Mouse (Mus musculus) adrenal gland, postnatal 14 days (tissue): ENCODE data around the gene Psap. TPM values are rescaled to one million over a fixed set of nuclear protein-coding genes. Genes with fewer than 3 reads are reported as not detected.

Source experiments
- DNase-seq: peaks from one replicate; pipeline ENCODE4 v3.0.0; 2021; ENCODE audit warnings: mixed read lengths
- total RNA-seq: library from RNA; stranded (reverse); gene quantifications from 2 replicates; pipeline ENCODE4 v1.2.3, GENCODE M21; 2021

Gene Psap
- total RNA-seq, 1 experiment from 2014 or later, result 876 TPM

DNA sequence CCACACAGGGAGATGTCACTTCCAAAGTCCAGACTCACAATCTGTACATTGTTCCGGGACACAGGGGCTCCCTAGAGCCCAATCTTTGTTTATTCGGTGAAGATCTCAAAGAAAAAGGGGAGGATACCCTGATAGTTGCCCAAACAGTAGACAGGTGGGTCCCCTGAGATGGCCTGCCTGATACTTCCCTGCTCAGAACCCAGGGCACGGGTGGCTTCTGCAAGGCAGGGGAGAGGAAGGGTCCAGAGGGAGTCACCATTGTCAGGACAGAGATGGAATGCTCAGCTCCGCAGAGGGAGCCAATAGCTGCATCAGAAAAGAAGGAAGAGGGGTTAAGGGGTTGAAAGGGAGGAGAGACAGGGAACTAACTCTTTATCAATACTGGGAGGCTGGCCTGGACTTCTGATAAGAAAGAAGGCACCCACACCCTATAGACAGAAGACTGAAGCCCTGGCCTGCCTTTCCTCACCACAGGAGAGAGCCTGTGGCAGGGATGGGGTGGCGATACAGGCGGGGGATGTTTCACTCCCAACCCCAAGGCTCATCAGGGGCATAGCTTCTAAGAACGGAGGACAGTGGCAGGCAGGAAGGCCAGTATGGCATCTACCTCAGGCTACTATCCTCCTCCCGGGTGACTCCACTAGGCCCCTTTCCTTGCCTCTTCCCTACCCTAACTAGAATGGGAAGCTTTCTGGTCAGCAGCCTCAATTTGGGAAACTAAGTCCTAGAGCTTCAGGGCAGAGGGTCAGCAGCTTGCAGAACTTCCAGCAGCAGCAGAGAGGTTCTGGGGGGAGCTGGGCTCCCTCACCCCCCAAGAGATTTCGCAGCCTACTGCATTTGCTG, 70.6 kb downstream of the Psap start:
- no peak for DNase-seq

DNA sequence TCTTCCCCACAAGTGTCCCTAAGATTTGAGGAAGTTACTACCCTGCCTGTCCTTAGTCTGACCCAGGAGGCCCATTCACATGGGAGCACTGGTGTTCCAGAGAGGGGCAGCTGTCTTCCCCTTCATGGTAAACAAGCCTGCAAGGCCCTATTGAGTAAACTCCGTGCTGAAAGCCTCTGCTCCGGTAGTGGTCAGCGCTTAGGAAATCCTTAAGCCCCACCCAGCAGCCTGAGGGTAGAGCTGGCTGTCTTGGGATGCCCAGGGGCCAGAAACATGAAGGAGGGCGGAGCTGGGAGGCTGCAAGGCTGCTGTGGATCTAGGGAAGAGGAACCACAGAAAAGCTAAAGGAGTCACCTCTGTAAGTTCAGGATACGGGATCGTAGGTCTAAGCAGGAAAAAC, 71.6 kb downstream of the Psap start:
- peak; percentile 57 for DNase-seq

DNA sequence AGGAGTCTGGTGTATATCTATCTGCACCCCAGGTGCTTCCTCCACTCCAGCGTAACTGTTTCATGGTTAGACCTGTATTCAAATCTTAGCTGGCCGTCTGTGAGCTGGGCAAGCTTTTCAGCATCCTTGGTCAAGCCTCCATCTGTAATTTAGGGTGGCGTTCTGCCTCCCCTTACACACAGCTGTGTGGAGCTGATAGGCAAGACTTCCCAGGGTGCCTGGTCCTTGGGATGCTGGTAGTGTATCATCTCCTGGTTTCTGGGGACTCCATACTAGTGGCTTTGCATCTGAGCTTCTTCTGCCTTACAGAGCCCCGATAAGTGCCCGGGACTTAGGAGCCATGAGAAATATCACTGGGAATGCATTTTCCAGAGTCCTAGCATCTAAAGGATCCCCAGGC, 72.2 kb downstream of the Psap start:
- DNase-seq, result no peak

DNA sequence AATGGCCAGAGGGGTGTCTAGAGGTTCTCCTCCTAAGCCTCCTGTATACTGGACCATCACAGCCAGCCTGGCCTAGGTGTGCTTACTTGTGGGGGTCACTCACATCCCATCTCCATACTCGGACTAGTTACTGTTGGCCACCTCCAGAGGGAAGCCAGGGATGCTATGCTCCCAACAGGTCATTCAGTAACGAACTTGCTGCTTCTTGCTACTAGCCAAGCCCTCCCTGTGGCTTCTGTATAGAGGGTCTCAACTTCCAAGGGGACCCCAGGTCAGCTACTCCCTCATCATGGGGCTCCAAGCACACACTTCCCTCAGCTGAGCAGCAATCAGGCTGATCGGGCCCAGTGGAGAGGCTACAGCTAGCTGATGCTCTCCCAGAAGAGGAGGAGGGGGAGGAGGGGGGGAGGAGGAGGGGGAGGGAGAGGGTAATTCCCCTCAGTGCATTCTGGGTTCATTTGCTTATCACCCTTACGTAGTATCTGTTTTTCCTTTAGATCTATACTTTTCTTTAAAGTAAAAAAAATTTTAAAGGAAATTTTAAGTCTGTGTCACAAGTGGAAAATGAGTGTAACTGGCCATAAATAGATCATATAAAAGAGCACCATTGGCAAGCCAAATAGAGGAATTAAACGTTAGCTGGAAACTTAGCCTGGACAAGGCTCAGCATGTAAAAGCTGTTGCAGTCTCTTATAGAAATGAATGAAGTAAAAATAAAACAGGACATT, 72.8 kb downstream of the Psap start:
- DNase-seq, result no peak

DNA sequence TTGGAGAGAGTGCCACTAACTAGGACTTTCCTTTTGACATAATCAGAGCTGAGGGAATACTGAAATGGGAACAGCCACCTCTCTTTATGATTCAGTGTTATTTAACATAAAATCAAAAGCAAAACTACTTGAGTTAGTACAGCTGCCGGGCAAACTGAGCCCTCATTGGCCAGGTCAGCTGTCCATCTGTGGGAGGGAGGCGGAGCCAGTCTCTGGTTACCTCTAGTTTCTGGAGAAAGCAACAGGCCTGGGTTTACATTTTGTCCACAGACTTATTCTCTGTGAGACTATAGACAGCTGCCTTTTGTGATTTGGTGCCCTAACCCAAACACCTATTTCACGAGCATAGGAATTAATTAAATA, 73.4 kb downstream of the Psap start:
- peak; percentile 97 for DNase-seq

DNA sequence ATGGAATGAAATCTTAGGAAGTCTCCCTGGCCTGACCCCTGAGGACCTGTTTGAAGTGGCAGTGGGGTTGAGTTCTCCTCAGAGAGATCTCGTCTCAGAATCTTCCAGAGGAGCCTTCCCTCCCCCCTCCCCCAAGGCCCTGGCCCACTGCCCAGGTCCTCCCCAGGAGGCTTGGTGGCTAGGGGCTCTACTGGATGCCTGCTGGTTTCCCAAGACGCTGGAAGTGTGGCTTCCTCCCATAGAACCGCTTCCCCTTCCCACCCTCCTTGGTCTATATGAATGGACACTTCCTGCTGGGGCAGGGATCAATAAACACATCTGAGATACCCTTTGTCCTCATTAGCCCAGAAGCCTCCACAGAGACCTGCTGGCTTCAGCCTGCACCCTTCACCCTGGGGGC, 73.8 kb downstream of the Psap start:
- peak; percentile 61 for DNase-seq

DNA sequence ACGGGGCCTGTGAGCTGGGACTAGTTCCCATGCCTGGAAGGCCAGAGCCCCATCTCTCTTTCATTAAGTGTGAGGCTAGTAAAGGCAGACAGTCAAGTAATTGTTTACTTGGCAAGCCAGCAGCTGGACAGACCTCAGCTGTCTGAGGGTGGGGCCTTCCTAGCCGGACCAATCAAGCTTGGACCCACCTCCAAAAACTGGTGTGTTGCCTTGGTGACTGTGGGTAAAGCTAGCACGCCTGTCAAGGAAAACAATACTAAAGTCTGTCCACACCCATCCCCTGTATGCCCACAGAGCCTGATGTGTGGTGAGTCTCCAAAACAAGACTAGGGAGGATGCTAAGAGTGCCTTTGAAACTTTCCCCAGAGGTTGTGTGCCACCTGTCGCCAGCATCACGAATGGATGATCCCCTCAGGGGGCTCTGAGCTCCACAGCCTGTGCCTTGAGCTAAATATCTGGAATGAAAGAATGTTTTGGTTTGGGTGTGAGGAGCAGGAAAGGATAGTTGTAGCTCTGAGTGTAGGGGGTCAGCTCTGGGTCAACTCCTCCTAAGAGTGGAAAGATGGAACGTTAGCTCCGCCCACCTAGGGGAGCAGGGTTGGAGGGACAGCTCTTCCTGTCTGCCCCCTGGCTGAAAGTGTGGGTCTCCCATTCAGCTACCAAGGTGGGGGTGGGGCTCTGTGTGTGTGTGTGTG, 74.5 kb downstream of the Psap start:
- DNase-seq, result peak; percentile 71

Other genes starting within 250 kb of the Psap start
- gene Spock2, start 171.4 kb upstream of the Psap start, total RNA-seq, result 34.9 and 40.8 TPM in 2 replicates
- gene Chst3, start 58.4 kb upstream of the Psap start, total RNA-seq, result 2.0 and 5.4 TPM in 2 replicates
- gene Vsir, start 69.2 kb downstream of the Psap start, total RNA-seq, result 12.8 and 22.1 TPM in 2 replicates
- not detected in 2 replicates for gene Gm17455, start 122.1 kb downstream of the Psap start, total RNA-seq